Mouse (Mus musculus) cerebellum, adult 2 months (tissue): Measurements from ENCODE around the gene Ndufv2. TPM values are rescaled to one million over a fixed set of nuclear protein-coding genes. Genes with fewer than 3 reads are reported as not detected.

ENCODE experiments used
- DNase-seq, 2 experiments: peaks; one replicate each; pipeline ENCODE4 v3.0.0; 2021
- H3K27ac ChIP-seq: fragments of 200-500 bp; 2 replicates; pipeline ENCODE4 v1.5.1; 2012; ENCODE audit warnings: low read length, control low read depth, inconsistent platforms; ENCODE audit not compliant: insufficient read depth
- H3K27me3 ChIP-seq: fragments of 200-500 bp; 2 replicates; pipeline ENCODE4 v1.6.1; 2012; ENCODE audit warnings: inconsistent platforms, mild to moderate bottlenecking, low read length, moderate library complexity; ENCODE audit not compliant: control insufficient read depth, insufficient read depth
- H3K4me1 ChIP-seq: fragments of 200-500 bp; 2 replicates; pipeline ENCODE4 v1.6.1; 2011; ENCODE audit warnings: low read length; ENCODE audit not compliant: control insufficient read depth, insufficient read depth
- H3K4me3 ChIP-seq: fragments of 200-500 bp; replicated peaks from 2 replicates; pipeline ENCODE3; 2011; ENCODE audit warnings: mild to moderate bottlenecking, low read depth, low read length, control low read depth; ENCODE audit not compliant: insufficient read depth
- CTCF ChIP-seq: fragments of 200-500 bp; IDR thresholded peaks from 2 replicates; pipeline ENCODE4 v1.5.1; 2011; ENCODE audit warnings: low read depth, mild to moderate bottlenecking, control low read depth, low read length, moderate library complexity, borderline replicate concordance; ENCODE audit not compliant: insufficient read depth
- POLR2A ChIP-seq: fragments of 200-500 bp; IDR thresholded peaks from 2 replicates; pipeline ENCODE4 v1.6.1; 2011; ENCODE audit warnings: low read length, control low read depth, borderline replicate concordance; ENCODE audit not compliant: insufficient read depth
- WGBS: fragments of 180-500 bp; shearing (Covaris S2); methylation state at CpG from one replicate; pipeline ENCODE4 v1.1.7; 2018; 5-methylcytosine and 5-hydroxymethylcytosine counted together
- polyA plus RNA-seq: library from polyadenylated mRNA; depleted of rRNA; stranded (reverse); fragments of >200 nt; gene quantifications from 2 replicates; pipeline ENCODE4 v1.2.3, GENCODE M21; 2012; rRNA removed

Ndufv2 gene
- polyA plus RNA-seq = 241 and 269 TPM in 2 replicates

GRCm38 (mm10) chr17:66101380-66102330, at the start of gene Ndufv2:
TSS of gene Ndufv2 (minus strand) at chr17:66101559.
- Histone ChIP-seq H3K4me1 (no peaks in the 10 kb centered on the region; the same call in 1 of the 2 replicates), H3K4me3 (peak within 1 kb of the TSS; percentile 90), H3K27ac (peak within 1 kb of the TSS; percentile 99), H3K27me3 (no peaks in the 10 kb centered on the region)
- DNase-seq = peak; percentile 91 to 94
- under 1% methylated on average over 66 of the region's 67 CpGs for WGBS
- peak; percentile 92 for TF ChIP-seq POLR2A
- TF ChIP-seq CTCF = peak; percentile 71

GRCm38 (mm10) chr17:66131212-66131611, 29.9 kb upstream of the Ndufv2 start:
- H3K4me3 ChIP-seq = no peak overlapping the region
- TF ChIP-seq CTCF (no peak), POLR2A (no peak)
- 99% methylated on average over 4 of the region's 4 CpGs for WGBS

GRCm38 (mm10) chr17:66130371-66130770, 29.0 kb upstream of the Ndufv2 start:
- no peaks in the 10 kb centered on the region for H3K27me3 ChIP-seq
- H3K27ac ChIP-seq = no peak overlapping the region
- DNase-seq = no peak
- TF ChIP-seq CTCF = no peak
- no peak for TF ChIP-seq POLR2A
- WGBS = 26% methylated on average over 9 of the region's 9 CpGs
- no peak overlapping the region for H3K4me3 ChIP-seq
- no peaks in the 10 kb centered on the region for H3K4me1 ChIP-seq

More at GRCm38 (mm10) chr17:66131212-66131611, 29.9 kb upstream of the Ndufv2 start:
- Histone ChIP-seq H3K4me1 (no peaks in the 10 kb centered on the region), H3K27me3 (no peaks in the 10 kb centered on the region), H3K27ac (no peak overlapping the region)
- no peak for DNase-seq

GRCm38 (mm10) chr17:66125211-66125610, 23.9 kb upstream of the Ndufv2 start:
- no peak overlapping the region for H3K4me3 ChIP-seq
- WGBS = 86% methylated on average over 5 of the region's 5 CpGs
- H3K27me3 ChIP-seq = no peaks in the 10 kb centered on the region
- DNase-seq = no peak
- H3K27ac ChIP-seq = no peak overlapping the region
- no peak for TF ChIP-seq POLR2A
- TF ChIP-seq CTCF = no peak
- peaks cover 9% of the 10 kb centered on the region for H3K4me1 ChIP-seq

- WGBS = 5% methylated on average over 20 of the region's 20 CpGs
These were observed 22.7 kb upstream of the Ndufv2 start for GRCm38 (mm10) chr17:66123816-66124610.

GRCm38 (mm10) chr17:66123066-66123815, 21.9 kb upstream of the Ndufv2 start, which contains the start of gene Ddx11:
TSS of gene Ddx11 (plus strand) at chr17:66123520.
- WGBS = 1% methylated on average over 45 of the region's 45 CpGs
- Histone ChIP-seq H3K4me3 (peak within 1 kb of the TSS; percentile 89), H3K27ac (no peak within 1 kb of the TSS), H3K27me3 (no peaks in the 10 kb centered on the region), H3K4me1 (peaks cover 22% of the 10 kb centered on the region)
- TF ChIP-seq POLR2A = peak; percentile 86
- no peak for TF ChIP-seq CTCF
- peak; percentile 91 to 95 for DNase-seq

More at GRCm38 (mm10) chr17:66123816-66124610, 22.7 kb upstream of the Ndufv2 start:
- Histone ChIP-seq H3K27ac (no peak overlapping the region), H3K4me3 (peak overlapping the region; percentile 89), H3K27me3 (no peaks in the 10 kb centered on the region), H3K4me1 (peaks cover 15% of the 10 kb centered on the region)
- TF ChIP-seq CTCF (no peak), POLR2A (no peak)
- no peak for DNase-seq

- peak overlapping the region; percentile 27; the same call in 1 of the 2 replicates for H3K27ac ChIP-seq
- no peaks in the 10 kb centered on the region for H3K27me3 ChIP-seq
- no peak overlapping the region for H3K4me3 ChIP-seq
- 67% methylated on average over 1 of the region's 1 CpGs for WGBS
- peak; percentile 43 to 59 for DNase-seq
- peaks cover 25% of the 10 kb centered on the region for H3K4me1 ChIP-seq
- TF ChIP-seq CTCF (no peak), POLR2A (no peak)
These were observed 19.3 kb upstream of the Ndufv2 start for GRCm38 (mm10) chr17:66120701-66121100.
